Mouse (Mus musculus): ENCODE results near the gene Adamts6.

Gene Adamts6

GRCm38 (mm10) chr13:104518312-104519005 lies 230.8 kb downstream of the Adamts6 start:
- peak; percentile 14 for DNase-seq

GRCm38 (mm10) chr13:104519006-104519695 lies 231.5 kb downstream of the Adamts6 start:
- DNase-seq = no peak

GRCm38 (mm10) chr13:104519981-104520380 lies 232.3 kb downstream of the Adamts6 start:
- no peak for DNase-seq

DNA sequence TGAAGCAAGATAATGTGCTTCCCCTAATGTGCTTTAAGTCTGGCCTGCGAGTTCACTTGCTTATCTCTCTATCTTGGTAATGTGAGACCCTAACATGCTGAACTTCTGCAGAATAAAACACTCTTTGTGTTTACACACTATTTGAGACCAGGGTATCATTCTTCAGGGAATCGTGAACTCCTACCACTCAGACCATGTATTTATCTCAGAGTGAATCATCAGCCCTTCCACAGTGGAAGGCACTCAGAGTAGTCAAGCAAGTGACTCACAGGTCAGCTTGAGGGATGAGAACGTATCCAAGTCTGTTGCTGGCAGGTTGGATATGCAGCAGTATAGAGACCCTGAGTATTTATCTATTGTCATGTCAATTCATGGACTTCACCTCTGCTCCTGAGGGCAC lies 232.8 kb downstream of the Adamts6 start:
- no peak for DNase-seq

GRCm38 (mm10) chr13:104521532-104521931 lies 233.9 kb downstream of the Adamts6 start:
- no peak for DNase-seq

- DNase-seq = no peak
These were observed 238.0 kb downstream of the Adamts6 start for GRCm38 (mm10) chr13:104525656-104526055.

- no peak for DNase-seq
These were observed 241.6 kb downstream of the Adamts6 start for GRCm38 (mm10) chr13:104529238-104529637.

DNA sequence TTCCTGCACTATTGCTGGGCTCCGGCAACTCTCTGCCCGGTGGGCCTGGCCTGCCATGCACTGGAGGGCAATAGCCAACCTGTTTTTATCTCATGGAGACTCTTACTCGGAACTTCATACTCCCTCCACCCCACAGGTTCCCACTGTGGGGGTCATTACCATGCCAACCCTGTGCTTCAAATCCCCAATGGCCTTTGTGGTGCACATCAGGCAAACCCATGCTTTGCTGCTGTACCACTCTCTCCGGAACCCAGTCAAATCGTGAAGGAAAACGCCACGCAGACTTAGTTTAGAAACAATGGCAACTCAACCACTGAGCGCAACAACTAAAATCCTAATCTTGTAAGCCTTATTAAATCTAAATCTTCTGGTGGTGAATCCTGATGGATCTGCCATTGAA lies 244.2 kb downstream of the Adamts6 start:
- DNase-seq = no peak

- no peak for DNase-seq
These were observed 245.1 kb downstream of the Adamts6 start for GRCm38 (mm10) chr13:104532723-104533122.

- DNase-seq = no peak
These were observed 246.3 kb downstream of the Adamts6 start for GRCm38 (mm10) chr13:104533806-104534495.

GRCm38 (mm10) chr13:104540861-104541398 lies 253.3 kb downstream of the Adamts6 start:
- DNase-seq = no peak

DNA sequence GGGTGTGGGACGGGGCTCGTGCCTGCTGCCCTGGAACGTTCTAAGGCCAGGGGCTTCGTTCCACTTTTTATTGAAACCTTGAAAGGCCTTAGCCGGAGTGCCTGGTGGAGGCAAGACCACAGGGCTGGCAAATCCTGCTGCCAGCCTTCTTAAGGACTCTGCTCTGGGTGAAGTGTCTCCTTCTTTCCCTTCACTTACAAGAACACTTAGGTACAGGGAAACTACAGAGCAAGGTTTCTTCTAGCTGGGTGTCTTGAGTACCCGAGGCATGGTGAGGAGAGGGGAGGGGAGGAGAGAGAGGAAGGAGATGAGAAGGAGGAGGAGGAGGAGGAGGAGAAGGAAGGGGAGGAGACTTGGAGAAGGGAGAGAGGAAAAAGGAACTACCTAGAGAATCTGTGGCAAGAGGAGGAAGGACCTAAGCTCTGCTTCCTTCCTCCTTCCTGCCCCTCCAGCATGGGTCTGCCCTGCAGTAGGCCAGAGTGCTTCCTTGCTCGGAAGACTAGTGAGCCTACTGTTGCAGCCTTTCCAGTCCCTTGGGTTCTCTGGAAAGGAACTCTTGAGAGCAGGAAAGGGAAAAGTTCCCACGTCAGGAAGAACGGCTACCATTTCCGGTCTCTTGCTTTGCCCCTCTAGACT lies 254.6 kb downstream of the Adamts6 start:
- no peak for DNase-seq

- DNase-seq = no peak
These were observed 255.1 kb downstream of the Adamts6 start for GRCm38 (mm10) chr13:104542759-104543141.
